Mouse (Mus musculus): Measurements from ENCODE around the gene Tube1. TPM values are rescaled to one million over a fixed set of nuclear protein-coding genes. Genes with fewer than 3 reads are reported as not detected.

Gene Tube1
- polyA plus RNA-seq (2015; fragmentation: Nextera tagmentation; extraction: Ambion mirVana) = 6.6 and 8.6 TPM in 2 replicates

DNA sequence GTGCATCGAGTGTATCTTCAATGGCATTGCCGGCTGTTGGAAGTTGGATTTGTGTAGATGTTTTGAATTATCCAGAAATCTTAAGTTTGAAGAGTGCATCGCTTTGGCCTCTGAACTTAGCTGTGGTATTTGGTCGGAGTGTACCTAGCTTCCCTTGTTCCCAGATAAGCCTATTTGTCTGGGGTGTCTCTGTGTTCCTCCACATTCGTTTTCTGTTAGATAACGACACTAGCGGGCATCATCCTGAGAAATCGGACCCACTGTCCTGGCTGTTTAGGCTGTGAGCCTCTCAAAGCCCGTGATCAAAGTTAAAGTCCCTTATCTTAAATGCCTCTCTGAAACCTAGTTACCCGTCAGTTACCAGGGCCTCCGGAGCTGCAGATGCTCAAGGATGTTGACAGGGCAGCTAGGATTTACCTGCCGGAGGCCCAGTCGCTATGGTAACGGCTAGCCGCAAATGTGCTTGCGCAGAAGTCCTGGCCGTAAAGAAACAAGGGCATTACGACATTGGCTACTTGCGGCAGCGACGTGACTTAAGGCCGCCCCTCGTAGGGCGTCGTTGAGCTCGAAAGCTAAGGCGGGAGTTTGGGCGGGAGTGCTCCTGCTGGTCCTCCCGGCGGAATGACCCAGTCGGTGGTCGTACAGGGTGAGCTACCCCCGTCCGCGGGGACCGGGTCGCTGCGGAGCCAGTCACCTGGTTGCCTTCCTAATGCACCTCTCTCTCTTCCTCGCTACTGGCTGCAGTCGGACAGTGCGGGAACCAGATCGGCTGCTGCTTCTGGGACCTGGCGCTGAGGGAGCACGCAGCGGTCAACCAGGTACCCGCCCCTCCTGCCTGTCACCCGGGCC lies at the start of gene Tube1, which contains the start of gene Fam229b:
Tube1 (plus strand) TSS at position 515 of the 849 bp plus-strand sequence.
Fam229b (minus strand) TSS at position 453 of the 849 bp plus-strand sequence.
- Histone ChIP-seq H3K9me3 (no peaks in the 10 kb centered on the region), H3K4me2 (peak within 1 kb of the TSS; percentile 79), H3K4me3 (peak within 1 kb of the TSS; percentile 74), H3K4me1 (replicated peaks) (peaks cover 18% of the 10 kb centered on the region), H3K36me3 (peaks cover 10% of the 10 kb centered on the region; the same call in 1 of the 2 replicates), H3K27me3 (no peaks in the 10 kb centered on the region), H3K27ac (replicated peaks) (peak within 1 kb of the TSS; percentile 85), H3K9ac (peak within 1 kb of the TSS; percentile 57)
- ATAC-seq (ENCODE audit: low FRiP score, low read depth) = peak; percentile 95
- 4% methylated on average over 47 of the region's 47 CpGs for WGBS

DNA sequence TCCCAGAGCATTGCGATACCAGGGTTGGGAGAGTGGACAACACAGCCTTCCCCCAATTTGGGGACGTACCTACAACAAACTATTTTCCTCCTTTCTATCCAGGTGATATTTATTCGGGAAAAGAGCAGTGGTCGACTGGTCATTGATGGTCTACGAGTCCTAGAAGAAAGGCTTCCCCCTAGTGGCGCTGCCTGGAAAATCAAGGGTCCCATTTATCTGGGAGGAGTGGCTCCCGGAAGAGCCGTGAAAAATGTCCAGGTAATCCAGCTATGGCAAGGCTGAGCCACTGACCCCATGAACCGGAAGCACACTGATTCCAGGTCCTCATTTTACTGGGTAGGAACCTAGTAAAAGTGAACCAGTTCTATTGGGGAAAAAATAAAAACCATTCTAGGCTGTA lies 36.8 kb upstream of the Tube1 start:
- H3K4me3 ChIP-seq = no peak overlapping the region
- no peaks in the 10 kb centered on the region for H3K27me3 ChIP-seq
- H3K27ac ChIP-seq (replicated peaks) = no peak overlapping the region
- no peaks in the 10 kb centered on the region for H3K9me3 ChIP-seq
- no peak overlapping the region for H3K4me2 ChIP-seq
- H3K36me3 ChIP-seq = no peaks in the 10 kb centered on the region; the same call in 1 of the 2 replicates
- 90% methylated on average over 9 of the region's 9 CpGs for WGBS
- no peak overlapping the region for H3K9ac ChIP-seq
- H3K4me1 ChIP-seq (replicated peaks) = no peaks in the 10 kb centered on the region
- ATAC-seq (ENCODE audit: low FRiP score, low read depth) = no peak

DNA sequence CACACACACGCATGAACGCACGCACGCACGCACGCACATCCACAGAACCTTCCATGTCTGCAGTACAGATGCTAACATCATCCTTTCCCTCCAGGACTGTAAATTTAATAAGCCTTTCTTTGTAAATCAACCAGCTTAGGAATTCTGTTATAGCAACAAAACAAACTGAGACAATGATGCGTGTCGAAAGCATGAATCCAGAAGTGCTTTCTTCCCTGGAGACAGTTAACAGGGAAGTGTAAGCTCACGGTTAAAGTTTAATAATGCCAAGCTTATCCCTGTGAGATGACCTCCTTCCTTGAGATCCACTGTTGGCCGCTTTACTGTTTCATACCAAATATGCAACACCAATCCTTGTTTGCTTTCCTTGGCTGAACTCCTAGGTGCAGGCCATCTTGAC lies 35.0 kb upstream of the Tube1 start:
- 89% methylated on average over 10 of the region's 10 CpGs for WGBS
- H3K36me3 ChIP-seq = no peaks in the 10 kb centered on the region; the same call in 1 of the 2 replicates
- no peak overlapping the region for H3K9ac ChIP-seq
- H3K4me1 ChIP-seq (replicated peaks) = no peaks in the 10 kb centered on the region
- H3K27ac ChIP-seq (replicated peaks) = no peak overlapping the region
- H3K4me3 ChIP-seq = no peak overlapping the region
- H3K9me3 ChIP-seq = no peaks in the 10 kb centered on the region
- ATAC-seq (ENCODE audit: low FRiP score, low read depth) = no peak
- H3K4me2 ChIP-seq = no peak overlapping the region
- no peaks in the 10 kb centered on the region for H3K27me3 ChIP-seq

DNA sequence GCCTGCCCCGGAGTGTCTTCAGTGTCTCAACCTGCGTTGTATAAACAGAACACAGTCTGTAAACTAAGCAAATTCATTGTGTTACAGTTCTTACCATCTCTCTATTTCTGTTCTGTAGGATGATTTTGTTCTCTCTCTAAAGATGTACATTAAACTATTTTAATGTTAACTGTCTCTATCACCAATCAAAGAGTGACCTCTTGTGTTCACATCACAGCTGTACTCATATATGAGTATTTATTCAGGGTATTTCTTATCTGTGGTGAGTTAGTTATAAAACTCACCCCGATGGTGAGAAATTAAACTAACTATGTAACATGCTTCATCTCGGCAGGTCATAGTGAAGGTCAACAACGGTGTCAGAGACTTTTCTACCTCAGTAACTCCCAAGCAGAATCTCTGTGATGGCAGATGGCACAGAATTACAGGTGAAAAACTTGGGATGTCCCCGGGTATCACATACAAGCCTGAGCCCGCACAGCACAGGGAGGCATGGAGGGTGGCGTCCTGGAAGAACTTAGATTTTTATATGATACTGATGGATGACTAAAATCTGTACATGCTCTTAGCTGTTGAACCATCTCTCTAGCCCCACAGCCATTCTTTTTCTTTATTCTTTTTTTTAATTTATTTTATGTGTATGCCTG lies 28.9 kb upstream of the Tube1 start:
- Histone ChIP-seq H3K4me2 (no peak overlapping the region), H3K4me3 (no peak overlapping the region), H3K9ac (no peak overlapping the region), H3K4me1 (replicated peaks) (peaks cover 6% of the 10 kb centered on the region), H3K9me3 (no peaks in the 10 kb centered on the region), H3K27ac (replicated peaks) (no peak overlapping the region), H3K27me3 (no peaks in the 10 kb centered on the region), H3K36me3 (no peaks in the 10 kb centered on the region)
- ATAC-seq (ENCODE audit: low FRiP score, low read depth) = 0 out of 2 replicates have a peak, but pooled peaks have one; percentile 13
- WGBS = 92% methylated on average over 8 of the region's 8 CpGs

DNA sequence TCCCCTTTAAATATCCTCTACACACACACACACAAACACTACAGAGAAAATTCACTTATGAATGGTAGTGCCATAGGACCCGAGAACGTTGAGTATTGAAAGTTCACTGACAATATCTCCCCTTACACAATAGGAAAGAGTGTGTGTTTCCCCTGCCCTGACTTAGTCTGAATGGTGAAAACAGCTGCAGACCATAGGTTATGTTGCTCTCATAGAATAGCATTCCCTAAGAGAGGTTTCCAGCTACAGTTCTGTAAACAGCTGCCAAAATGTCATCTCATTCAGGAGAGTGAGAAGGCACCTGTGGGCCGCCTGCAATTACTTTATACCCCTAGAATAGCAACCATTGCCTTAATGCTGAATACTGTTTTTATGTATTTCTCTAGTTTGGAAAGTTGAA lies 27.4 kb upstream of the Tube1 start:
- Histone ChIP-seq H3K36me3 (no peaks in the 10 kb centered on the region), H3K4me3 (no peak overlapping the region), H3K27me3 (no peaks in the 10 kb centered on the region), H3K9me3 (no peaks in the 10 kb centered on the region), H3K4me1 (replicated peaks) (peaks cover 8% of the 10 kb centered on the region), H3K9ac (no peak overlapping the region), H3K27ac (replicated peaks) (no peak overlapping the region), H3K4me2 (no peak overlapping the region)
- ATAC-seq (ENCODE audit: low FRiP score, low read depth) = no peak
- WGBS = 58% methylated on average over 3 of the region's 3 CpGs

DNA sequence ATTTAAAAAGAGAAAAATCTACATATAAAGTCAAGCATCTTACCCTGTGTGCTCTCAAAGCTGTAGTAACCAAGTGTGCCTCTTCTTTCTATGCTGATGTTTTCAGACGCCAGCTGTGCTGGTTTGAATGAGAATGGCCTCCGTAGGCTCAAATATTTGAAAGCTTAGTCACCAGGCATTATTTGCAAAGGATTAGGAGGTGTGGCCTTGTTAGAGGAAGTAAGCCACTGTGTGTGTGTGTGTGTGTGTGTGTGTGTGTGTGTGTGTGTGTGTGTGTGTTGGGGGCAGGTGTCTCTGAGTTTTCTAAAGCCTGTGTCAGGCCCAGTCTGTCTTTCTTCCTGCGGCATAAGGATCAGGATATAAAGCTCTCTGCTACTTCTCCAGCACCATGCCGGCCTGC lies 26.8 kb upstream of the Tube1 start:
- Histone ChIP-seq H3K9ac (no peak overlapping the region), H3K27ac (replicated peaks) (no peak overlapping the region), H3K9me3 (no peaks in the 10 kb centered on the region), H3K27me3 (no peaks in the 10 kb centered on the region), H3K4me1 (replicated peaks) (peaks cover 8% of the 10 kb centered on the region), H3K4me2 (no peak overlapping the region), H3K4me3 (no peak overlapping the region), H3K36me3 (no peaks in the 10 kb centered on the region)
- ATAC-seq (ENCODE audit: low FRiP score, low read depth) = no peak
- WGBS = 43% methylated on average over 4 of the region's 4 CpGs

DNA sequence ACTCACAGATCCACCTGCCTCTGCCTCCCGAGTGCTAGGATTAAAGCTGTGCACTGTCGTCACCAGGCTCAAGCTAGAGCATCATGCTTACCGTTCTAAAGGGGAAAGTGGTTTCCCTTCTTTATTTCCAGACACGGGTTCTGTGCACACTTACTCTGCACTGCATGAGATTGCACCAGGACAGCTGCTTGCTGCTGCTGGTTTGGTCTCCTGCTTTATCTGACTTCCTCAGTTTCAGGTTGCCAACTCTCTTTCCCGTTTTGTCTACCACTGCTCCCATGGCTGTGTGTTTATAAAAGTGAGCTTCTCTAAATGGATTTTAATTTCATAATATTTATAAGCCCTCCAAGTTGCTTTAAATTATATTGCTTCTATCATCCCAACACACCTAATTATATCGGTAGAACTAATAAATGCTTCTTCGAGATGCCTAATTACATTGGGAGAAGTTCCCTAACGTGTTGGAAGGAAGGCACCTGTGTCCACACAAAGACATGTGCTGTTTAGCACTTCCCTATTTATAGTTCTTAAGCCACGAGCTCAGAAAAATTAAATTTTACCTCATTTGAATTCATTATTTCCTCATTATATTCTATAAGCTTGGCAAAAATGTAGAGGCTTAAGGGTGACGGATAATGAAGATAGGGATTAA lies 24.8 kb upstream of the Tube1 start:
- peaks cover 8% of the 10 kb centered on the region for H3K4me1 ChIP-seq (replicated peaks)
- ATAC-seq (ENCODE audit: low FRiP score, low read depth) = peak; percentile 42; the same call in 1 of the 2 replicates
- H3K9ac ChIP-seq = no peak overlapping the region
- no peaks in the 10 kb centered on the region for H3K27me3 ChIP-seq
- no peaks in the 10 kb centered on the region for H3K36me3 ChIP-seq
- H3K4me3 ChIP-seq = no peak overlapping the region
- 62% methylated on average over 10 of the region's 10 CpGs for WGBS
- H3K4me2 ChIP-seq = no peak overlapping the region
- H3K27ac ChIP-seq (replicated peaks) = peak overlapping the region; percentile 66; the same call in 1 of the 2 replicates
- no peaks in the 10 kb centered on the region for H3K9me3 ChIP-seq

DNA sequence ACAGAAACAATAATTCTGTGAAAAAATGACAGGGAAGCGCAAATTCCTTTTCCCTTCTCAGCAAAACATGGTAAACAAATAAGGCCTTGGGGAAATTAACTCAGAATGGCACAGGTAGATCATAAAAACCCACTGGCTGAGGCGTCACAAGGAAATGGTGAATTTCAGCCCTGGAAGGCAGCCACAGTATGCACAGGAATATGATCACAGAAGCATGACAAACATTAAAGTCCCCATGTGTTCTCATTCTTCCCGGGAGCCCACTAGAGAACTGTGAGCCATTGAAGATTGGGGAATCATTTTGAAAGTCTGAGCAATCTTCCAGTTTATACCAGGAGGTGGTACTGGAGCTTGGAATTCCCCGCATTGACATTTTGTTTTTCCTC lies 24.3 kb upstream of the Tube1 start:
- H3K9me3 ChIP-seq = no peaks in the 10 kb centered on the region
- H3K4me3 ChIP-seq = no peak overlapping the region
- peak overlapping the region; percentile 66 for H3K27ac ChIP-seq (replicated peaks)
- H3K36me3 ChIP-seq = no peaks in the 10 kb centered on the region
- no peak overlapping the region for H3K9ac ChIP-seq
- ATAC-seq (ENCODE audit: low FRiP score, low read depth) = peak; percentile 36; the same call in 1 of the 2 replicates
- no peaks in the 10 kb centered on the region for H3K27me3 ChIP-seq
- WGBS = 46% methylated on average over 4 of the region's 4 CpGs
- H3K4me2 ChIP-seq = no peak overlapping the region
- H3K4me1 ChIP-seq (replicated peaks) = peaks cover 8% of the 10 kb centered on the region

DNA sequence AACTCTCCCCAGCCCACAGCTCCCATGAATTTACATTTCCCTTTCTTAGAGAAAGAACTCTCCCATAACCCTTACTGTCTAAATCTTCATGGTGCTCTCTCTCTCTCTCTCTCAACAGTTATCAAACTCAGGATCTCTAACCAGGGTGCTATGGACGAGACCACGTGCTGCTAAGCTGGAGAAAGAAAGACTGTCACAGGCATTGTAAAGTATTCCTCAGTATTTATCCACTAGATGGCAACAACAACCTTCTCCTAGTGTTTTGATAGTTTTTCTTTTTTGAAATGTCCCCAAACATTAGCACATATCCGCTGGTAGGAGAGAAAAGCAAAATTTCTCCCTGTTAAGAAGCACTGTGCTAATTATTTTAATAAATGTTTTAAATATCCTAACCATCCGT lies 12.4 kb upstream of the Tube1 start:
- no peaks in the 10 kb centered on the region for H3K27me3 ChIP-seq
- H3K9ac ChIP-seq = no peak overlapping the region
- H3K36me3 ChIP-seq = 0 out of 2 replicates have a peak, but pooled peaks cover 9% of the 10 kb centered on the region
- 37% methylated on average over 4 of the region's 4 CpGs for WGBS
- no peaks in the 10 kb centered on the region for H3K9me3 ChIP-seq
- peak; percentile 65; the same call in 1 of the 2 replicates for ATAC-seq (ENCODE audit: low FRiP score, low read depth)
- 0 out of 2 replicates have a peak, but pooled peaks cover 2% of the 10 kb centered on the region for H3K4me1 ChIP-seq (replicated peaks)
- H3K4me3 ChIP-seq = no peak overlapping the region
- H3K4me2 ChIP-seq = no peak overlapping the region
- H3K27ac ChIP-seq (replicated peaks) = no peak overlapping the region

DNA sequence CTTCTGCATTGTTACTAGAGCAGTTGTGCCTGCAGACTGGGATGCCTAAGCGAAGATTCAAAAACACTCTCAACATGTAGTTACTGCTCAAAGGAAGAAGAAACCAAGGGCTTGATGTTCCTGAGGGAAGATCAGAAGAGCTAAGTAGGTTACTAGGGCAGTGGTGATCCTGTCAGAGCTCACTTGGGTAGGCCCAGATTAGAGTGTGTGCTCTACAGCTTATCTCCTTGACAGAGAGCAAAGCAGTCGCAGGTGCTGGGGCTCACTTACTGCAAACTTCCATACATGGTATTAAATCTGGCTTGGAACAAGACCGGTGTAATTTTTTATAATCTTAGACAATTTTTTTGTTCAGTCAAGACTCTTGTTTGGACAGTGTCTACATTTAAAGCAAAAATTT lies 4.0 kb downstream of the Tube1 start:
- WGBS = 95% methylated on average over 3 of the region's 3 CpGs
- no peak for ATAC-seq (ENCODE audit: low FRiP score, low read depth)
- H3K4me3 ChIP-seq = no peak overlapping the region
- H3K4me1 ChIP-seq (replicated peaks) = peaks cover 18% of the 10 kb centered on the region
- no peaks in the 10 kb centered on the region for H3K9me3 ChIP-seq
- H3K9ac ChIP-seq = no peak overlapping the region
- no peak overlapping the region for H3K27ac ChIP-seq (replicated peaks)
- H3K4me2 ChIP-seq = no peak overlapping the region
- peaks cover 19% of the 10 kb centered on the region for H3K36me3 ChIP-seq
- H3K27me3 ChIP-seq = no peaks in the 10 kb centered on the region

DNA sequence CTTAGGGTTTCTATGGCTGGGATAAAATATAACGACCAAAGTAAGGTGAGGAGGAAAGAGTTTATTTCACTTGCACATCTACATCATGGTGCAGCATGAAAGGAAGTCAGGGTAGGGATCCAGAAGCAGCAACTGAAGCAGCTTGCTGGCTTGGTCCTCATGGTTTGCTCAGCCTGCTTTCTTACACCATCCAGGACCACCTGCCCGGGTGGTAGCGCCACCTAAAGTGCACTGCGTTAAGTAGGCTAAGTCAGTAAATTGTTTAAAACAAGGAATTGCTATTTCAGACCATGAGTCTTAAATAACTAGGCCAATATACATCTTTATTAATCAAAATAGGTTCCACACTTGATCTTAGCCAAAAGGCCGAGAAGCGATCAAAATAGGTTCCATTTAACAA lies 5.0 kb downstream of the Tube1 start:
- WGBS = 89% methylated on average over 6 of the region's 6 CpGs
- ATAC-seq (ENCODE audit: low FRiP score, low read depth) = no peak

DNA sequence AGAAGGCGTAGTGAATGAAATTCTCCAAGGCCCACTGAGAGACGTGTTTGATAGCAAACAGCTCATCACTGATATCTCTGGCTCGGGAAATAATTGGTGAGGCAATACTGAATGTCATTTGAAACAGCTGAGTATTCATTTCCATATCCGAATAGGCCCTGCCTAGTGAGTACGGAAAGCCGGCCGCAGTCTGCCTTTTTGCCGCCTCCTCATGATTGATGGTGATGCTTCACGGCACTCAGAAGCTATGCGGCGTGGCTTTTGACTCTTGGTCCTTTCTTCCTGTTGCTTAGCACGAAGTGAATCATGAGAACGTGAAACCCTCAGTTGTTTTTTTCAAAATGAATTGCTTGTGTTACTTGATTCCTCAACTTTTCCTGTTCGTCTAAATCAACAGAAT lies 7.1 kb downstream of the Tube1 start:
- Histone ChIP-seq H3K27ac (replicated peaks) (no peak overlapping the region), H3K9me3 (no peaks in the 10 kb centered on the region), H3K9ac (no peak overlapping the region), H3K4me2 (no peak overlapping the region), H3K4me1 (replicated peaks) (0 out of 2 replicates have a peak, but pooled peaks cover 2% of the 10 kb centered on the region), H3K36me3 (peaks cover 37% of the 10 kb centered on the region), H3K27me3 (no peaks in the 10 kb centered on the region), H3K4me3 (no peak overlapping the region)
- 37% methylated on average over 14 of the region's 14 CpGs for WGBS
- ATAC-seq (ENCODE audit: low FRiP score, low read depth) = no peak

More for the DNA sequence above, 5.0 kb downstream of the Tube1 start:
- Histone ChIP-seq H3K9ac (no peak overlapping the region), H3K4me1 (replicated peaks) (peaks cover 12% of the 10 kb centered on the region), H3K27me3 (no peaks in the 10 kb centered on the region), H3K36me3 (peaks cover 22% of the 10 kb centered on the region), H3K4me2 (no peak overlapping the region), H3K4me3 (no peak overlapping the region), H3K9me3 (no peaks in the 10 kb centered on the region), H3K27ac (replicated peaks) (no peak overlapping the region)

Data from hindbrain, embryonic 15.5 days (tissue).